Mouse (Mus musculus) central nervous system, embryonic 18 days (tissue): ENCODE measurements around the gene Mterf1a. TPM values are rescaled to one million over a fixed set of nuclear protein-coding genes. Genes with fewer than 3 reads are reported as not detected.

ENCODE experiments used
- polyA plus RNA-seq: library from polyadenylated mRNA; depleted of rRNA; stranded (reverse); fragments of >200 nt; gene quantifications from 2 replicates; pipeline ENCODE4 v1.2.3, GENCODE M21; 2012; rRNA removed

Mterf1a gene
- polyA plus RNA-seq, result 5.8 and 6.4 TPM in 2 replicates

DNA sequence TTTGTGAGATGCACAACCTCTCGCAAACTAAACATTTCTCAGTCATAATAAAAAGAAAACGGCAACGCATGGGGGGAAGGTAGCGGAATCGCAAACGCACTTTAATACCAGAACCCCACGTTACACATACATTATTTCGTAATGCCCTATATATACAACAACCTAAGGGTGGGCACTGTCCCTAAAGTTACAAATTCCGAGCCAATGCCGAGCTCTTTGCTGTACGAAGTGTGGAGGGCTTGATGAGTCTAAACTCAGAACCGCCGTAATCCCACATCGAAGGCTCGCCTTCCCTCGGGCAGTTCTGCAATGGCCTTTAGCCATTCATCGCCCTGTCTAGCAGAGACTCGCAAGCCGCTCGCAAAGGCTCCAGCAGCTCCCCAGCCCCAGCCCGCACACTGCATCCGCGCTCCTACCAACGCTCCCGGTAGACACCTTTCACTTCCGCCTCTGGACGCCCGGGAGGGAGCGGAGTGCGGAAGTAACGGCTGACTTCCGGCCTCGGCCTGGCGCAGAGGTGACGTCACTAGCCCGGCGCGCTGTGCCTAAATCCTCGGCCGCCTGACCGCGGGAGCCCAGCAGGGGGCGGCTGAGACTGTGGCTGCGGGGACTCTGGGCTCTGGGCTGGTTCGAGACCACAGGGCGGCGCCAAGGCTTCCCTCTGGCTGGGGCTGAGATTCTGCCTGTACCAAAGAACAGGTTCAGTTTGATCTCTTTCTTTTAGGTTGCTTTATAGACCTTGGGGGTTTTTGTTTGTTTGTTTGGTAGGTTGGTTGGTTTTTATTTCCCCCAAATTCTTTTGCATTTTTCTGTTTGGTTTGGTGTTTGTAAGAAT lies at the start of gene Mterf1a:
TSS of gene Mterf1a (minus strand) at position 475 of the 835 bp plus-strand sequence.

GRCm38 (mm10) chr5:3927801-3928689 lies 34.3 kb upstream of the Mterf1a start, which contains the start of gene Akap9:
Akap9 (plus strand) TSS chr5:3928054.

DNA sequence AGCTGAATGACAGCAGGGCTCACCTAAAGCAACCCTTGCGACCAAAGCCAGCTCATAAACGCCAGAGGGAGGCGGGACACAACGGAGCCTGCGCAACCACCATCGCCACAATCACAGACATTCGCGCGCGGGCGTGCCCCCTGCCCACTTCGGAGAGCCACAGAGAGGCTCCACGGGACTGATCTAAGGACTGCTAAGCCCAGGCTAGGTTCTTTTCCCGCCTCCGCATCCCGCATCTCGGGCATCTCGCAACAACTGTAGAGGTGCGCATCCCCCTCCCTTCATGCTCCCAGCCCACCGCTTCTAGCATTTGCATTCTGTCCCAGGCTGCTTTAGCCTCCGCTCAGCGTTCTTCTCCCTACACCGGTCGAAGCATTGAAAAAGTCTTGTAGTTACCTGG lies 48.7 kb downstream of the Mterf1a start, which contains the start of gene Lrrd1:
TSS of gene Lrrd1 (plus strand) at position 148 of the 400 bp plus-strand sequence.

Other genes with a start within 250 kb of the Mterf1a start
- gene Tmbim7, start 242.8 kb downstream of the Mterf1a start, polyA plus RNA-seq, result not detected in 2 replicates
- gene Gatad1, start 236.7 kb downstream of the Mterf1a start, polyA plus RNA-seq, result 60.0 and 68.1 TPM in 2 replicates
- 22.8 and 24.2 TPM in 2 replicates for gene Ankib1, start 91.0 kb downstream of the Mterf1a start, polyA plus RNA-seq
- gene Krit1, start 90.7 kb downstream of the Mterf1a start, polyA plus RNA-seq, result 46.6 and 50.3 TPM in 2 replicates
- 0.05 and 0.06 TPM in 2 replicates for gene Lrrd1, start 48.8 kb downstream of the Mterf1a start, polyA plus RNA-seq
- 72.9 and 73.5 TPM in 2 replicates for gene Akap9, start 34.1 kb upstream of the Mterf1a start, polyA plus RNA-seq
- 123 and 131 TPM in 2 replicates for gene Cyp51, start 210.8 kb upstream of the Mterf1a start, polyA plus RNA-seq